Mouse (Mus musculus): ENCODE measurements around the gene Hist2h4. TPM values are rescaled to one million over a fixed set of nuclear protein-coding genes. Genes with fewer than 3 reads are reported as not detected.
"Not testable (repeated sequence)": the region's sequence is repeated elsewhere in the genome, so short reads cannot be mapped to it uniquely, and the experiment has no call there.

The Hist2h4 gene
- polyA plus RNA-seq, 1 experiment from 2014 or later, result 8.7 TPM

GRCm38 (mm10) chr3:96240799-96241197 is 22.3 kb downstream of the Hist2h4 start:
- 76% methylated on average over 9 of the region's 9 CpGs for WGBS
- peaks cover 34% of the 10 kb centered on the region for H3K4me1 ChIP-seq

DNA sequence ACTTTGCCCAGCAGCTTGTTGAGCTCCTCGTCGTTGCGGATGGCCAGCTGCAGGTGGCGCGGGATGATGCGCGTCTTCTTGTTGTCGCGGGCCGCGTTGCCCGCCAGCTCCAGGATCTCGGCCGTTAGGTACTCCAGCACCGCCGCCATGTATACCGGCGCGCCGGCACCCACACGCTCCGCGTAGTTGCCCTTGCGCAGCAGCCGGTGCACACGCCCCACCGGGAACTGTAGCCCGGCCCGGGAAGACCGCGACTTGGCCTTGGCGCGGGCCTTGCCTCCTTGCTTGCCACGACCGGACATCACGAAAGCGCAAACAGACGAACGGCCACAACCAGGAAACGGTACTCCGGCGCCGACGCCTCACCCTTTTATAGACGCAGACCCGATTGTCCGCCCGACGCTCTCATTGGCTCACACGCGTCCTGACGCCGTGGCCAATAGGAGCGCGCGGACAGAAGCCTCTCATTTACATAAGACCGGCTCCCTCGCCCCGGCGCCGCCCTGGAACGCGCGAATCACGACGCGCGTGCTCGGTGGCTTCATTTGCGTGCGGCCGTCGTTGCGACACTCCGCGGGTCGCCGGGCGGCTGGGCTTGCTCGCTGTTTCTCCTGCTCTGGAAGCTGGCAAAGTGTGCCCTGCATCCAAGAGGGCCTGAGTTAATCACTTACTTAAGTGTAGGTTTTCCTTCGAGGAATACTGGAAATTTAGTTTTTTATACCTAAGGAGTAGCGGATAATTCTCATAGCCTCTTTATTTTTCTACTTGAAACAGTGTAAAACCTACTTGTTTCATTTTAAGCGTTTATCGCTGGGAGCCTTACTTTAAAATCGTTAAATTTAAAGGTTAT is 22.9 kb downstream of the Hist2h4 start, which contains the start of gene Hist2h2aa2:
Hist2h2aa2 (minus strand) TSS at position 328 of the 850 bp plus-strand sequence.
- H3K9me3 ChIP-seq (replicated peaks); H3K27me3 ChIP-seq; H3K36me3 ChIP-seq: not testable (repeated sequence)
- 3% methylated on average over 31 of the region's 85 CpGs for WGBS
- Histone ChIP-seq H3K4me1 (peaks cover 34% of the 10 kb centered on the region), H3K9ac (peak within 1 kb of the TSS; percentile 18; the same call in 1 of the 2 replicates), H3K4me3 (replicated peaks) (peak within 1 kb of the TSS; percentile 38), H3K27ac (replicated peaks) (peak within 1 kb of the TSS; percentile 91), H3K4me2 (replicated peaks) (peak within 1 kb of the TSS; percentile 39)
- peak; percentile 89 for ATAC-seq (ENCODE audit: insufficient number of reproducible peaks, low FRiP score, low TSS enrichment, low read depth)

More at GRCm38 (mm10) chr3:96240799-96241197, 22.3 kb downstream of the Hist2h4 start:
- Histone ChIP-seq H3K27me3 (no peaks in the 10 kb centered on the region), H3K4me3 (replicated peaks) (peak overlapping the region; percentile 32), H3K9ac (peak overlapping the region; percentile 18; the same call in 1 of the 2 replicates), H3K27ac (replicated peaks) (peak overlapping the region; percentile 91), H3K9me3 (replicated peaks) (no peaks in the 10 kb centered on the region), H3K4me2 (replicated peaks) (peak overlapping the region; percentile 39), H3K36me3 (no peaks in the 10 kb centered on the region)
- ATAC-seq (ENCODE audit: insufficient number of reproducible peaks, low FRiP score, low TSS enrichment, low read depth), result no peak

DNA sequence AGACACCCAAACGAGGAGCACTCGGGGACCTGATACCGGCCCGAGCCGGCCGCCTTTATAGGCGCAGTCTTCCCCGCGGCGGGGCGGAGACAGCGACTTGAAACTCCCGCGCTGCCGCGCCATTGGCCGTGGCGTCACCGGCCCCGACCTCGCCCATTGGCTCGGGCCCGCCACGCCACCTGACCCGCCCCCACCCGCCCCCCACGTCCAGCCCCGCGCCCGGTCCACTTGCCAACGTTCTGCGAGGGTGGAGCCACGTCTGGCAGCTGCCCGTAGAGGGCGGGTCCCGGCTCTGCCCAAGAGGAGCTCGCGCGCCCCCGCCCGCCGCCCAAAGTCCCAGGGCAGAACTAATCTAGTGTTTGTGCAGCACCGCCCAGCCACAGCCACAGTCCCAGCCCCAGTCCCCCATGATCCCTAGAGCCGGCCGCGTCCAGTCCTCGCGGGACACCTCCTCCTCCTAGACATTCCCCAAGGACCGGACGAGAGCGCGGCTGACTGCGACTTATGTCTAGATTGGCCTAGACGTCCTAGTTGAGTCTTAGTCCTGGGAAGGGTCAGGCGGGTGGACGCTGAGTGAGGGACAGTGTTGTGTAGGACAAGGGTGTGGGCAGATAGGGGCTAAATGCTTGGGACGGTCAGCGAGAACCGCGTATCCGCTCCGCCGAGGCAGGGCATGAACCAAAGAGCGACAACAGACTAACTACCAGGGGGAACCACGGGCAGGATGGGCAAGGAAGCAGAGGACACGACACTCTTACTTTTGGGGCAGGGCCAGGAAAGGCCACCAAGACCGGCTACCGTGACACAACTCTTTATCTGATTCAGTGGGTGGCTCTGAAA is 23.9 kb downstream of the Hist2h4 start, which contains the start of gene Hist2h3c2:
Hist2h3c2 (minus strand) TSS at position 174 of the 840 bp plus-strand sequence.
- ATAC-seq (ENCODE audit: insufficient number of reproducible peaks, low FRiP score, low TSS enrichment, low read depth), result peak; percentile 92
- peak within 1 kb of the TSS; percentile 45 for H3K4me3 ChIP-seq (replicated peaks)
- not testable (repeated sequence) for H3K27me3 ChIP-seq; H3K36me3 ChIP-seq; H3K9me3 ChIP-seq (replicated peaks)
- H3K4me1 ChIP-seq, result peaks cover 29% of the 10 kb centered on the region
- H3K4me2 ChIP-seq (replicated peaks), result peak within 1 kb of the TSS; percentile 50
- WGBS, result 0% methylated on average over 14 of the region's 68 CpGs
- peak within 1 kb of the TSS; percentile 84 for H3K27ac ChIP-seq (replicated peaks)
- H3K9ac ChIP-seq, result peak within 1 kb of the TSS; percentile 44

DNA sequence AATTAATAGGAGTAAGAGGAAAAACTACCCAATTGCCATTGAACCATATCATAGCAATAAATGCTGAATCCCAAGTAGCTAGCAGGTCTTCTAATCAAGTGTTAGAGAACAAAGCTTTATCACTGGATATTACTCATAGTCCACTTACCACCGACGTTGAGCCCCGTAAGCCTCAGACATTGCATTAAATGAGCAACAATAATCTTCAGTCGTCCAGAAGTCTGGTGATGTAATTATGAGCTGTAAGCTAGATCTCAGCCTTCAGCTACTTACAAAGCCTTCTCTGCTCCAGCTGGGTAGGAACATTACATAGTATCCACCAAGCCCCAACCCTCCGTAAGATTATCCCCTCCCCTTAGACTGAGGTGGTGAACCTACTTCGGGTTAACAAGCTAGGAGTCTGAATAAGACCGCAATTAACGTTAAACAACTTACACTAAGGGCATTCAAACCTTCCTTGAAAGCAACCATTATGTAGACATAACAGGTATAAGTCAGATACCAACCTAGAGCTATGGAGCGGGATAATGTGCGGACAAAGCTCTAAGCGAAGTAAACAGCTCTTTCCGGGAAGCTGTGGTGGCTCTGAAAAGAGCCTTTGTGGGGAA is 25.1 kb downstream of the Hist2h4 start:
- Histone ChIP-seq H3K27ac (replicated peaks) (peak overlapping the region; percentile 80), H3K36me3 (no peaks in the 10 kb centered on the region), H3K9me3 (replicated peaks) (no peaks in the 10 kb centered on the region), H3K4me3 (replicated peaks) (peak overlapping the region; percentile 45), H3K4me2 (replicated peaks) (peak overlapping the region; percentile 50), H3K4me1 (peaks cover 25% of the 10 kb centered on the region), H3K9ac (peak overlapping the region; percentile 44), H3K27me3 (no peaks in the 10 kb centered on the region)
- no peak for ATAC-seq (ENCODE audit: insufficient number of reproducible peaks, low FRiP score, low TSS enrichment, low read depth)
- 1% methylated on average over 12 of the region's 12 CpGs for WGBS

GRCm38 (mm10) chr3:96237335-96237903 is 25.7 kb downstream of the Hist2h4 start:
- Histone ChIP-seq H3K9me3 (replicated peaks) (no peaks in the 10 kb centered on the region), H3K4me1 (peaks cover 21% of the 10 kb centered on the region), H3K27ac (replicated peaks) (peak overlapping the region; percentile 65), H3K27me3 (no peaks in the 10 kb centered on the region), H3K4me2 (replicated peaks) (peak overlapping the region; percentile 50), H3K36me3 (no peaks in the 10 kb centered on the region), H3K9ac (peak overlapping the region; percentile 44), H3K4me3 (replicated peaks) (peak overlapping the region; percentile 45)
- no peak for ATAC-seq (ENCODE audit: insufficient number of reproducible peaks, low FRiP score, low TSS enrichment, low read depth)
- 12% methylated on average over 7 of the region's 7 CpGs for WGBS

DNA sequence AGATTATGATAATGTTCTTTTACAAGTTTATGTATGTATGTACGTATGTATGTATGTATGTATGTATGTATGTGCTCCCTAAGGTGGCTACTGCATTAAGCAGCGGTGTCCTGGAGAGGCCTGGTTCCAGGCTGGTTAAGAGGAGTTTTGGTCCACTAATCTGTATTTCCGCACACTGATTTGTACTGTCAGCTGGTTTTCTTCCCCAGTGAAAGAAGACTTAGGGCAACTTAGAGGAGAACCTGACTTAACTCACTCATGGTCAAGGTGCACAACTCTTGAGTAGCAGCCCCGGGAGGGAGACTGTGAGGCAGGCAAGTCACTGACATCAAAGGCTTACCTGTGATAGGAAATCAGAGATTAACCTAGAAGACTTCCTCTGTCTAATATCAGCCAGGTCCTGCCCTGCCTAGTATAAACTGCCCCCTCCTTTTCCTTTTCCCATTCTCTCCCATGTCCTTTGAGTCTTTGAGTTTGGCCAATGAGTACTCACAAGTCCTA is 26.2 kb downstream of the Hist2h4 start:
- Histone ChIP-seq H3K9ac (peak overlapping the region; percentile 44; the same call in 1 of the 2 replicates), H3K27ac (replicated peaks) (no peak overlapping the region), H3K4me1 (peaks cover 19% of the 10 kb centered on the region), H3K4me2 (replicated peaks) (peak overlapping the region; percentile 50), H3K9me3 (replicated peaks) (no peaks in the 10 kb centered on the region), H3K27me3 (no peaks in the 10 kb centered on the region), H3K36me3 (no peaks in the 10 kb centered on the region), H3K4me3 (replicated peaks) (peak overlapping the region; percentile 45)
- ATAC-seq (ENCODE audit: insufficient number of reproducible peaks, low FRiP score, low TSS enrichment, low read depth), result no peak
- 70% methylated on average over 4 of the region's 4 CpGs for WGBS

GRCm38 (mm10) chr3:96235836-96236235 is 27.3 kb downstream of the Hist2h4 start:
- no peak overlapping the region for H3K4me3 ChIP-seq (replicated peaks)
- H3K36me3 ChIP-seq, result no peaks in the 10 kb centered on the region
- no peaks in the 10 kb centered on the region for H3K9me3 ChIP-seq (replicated peaks)
- H3K9ac ChIP-seq, result no peak overlapping the region
- no peak overlapping the region for H3K27ac ChIP-seq (replicated peaks)
- no peak for ATAC-seq (ENCODE audit: insufficient number of reproducible peaks, low FRiP score, low TSS enrichment, low read depth)
- H3K4me2 ChIP-seq (replicated peaks), result no peak overlapping the region
- no peaks in the 10 kb centered on the region for H3K27me3 ChIP-seq
- 53% methylated on average over 3 of the region's 3 CpGs for WGBS
- H3K4me1 ChIP-seq, result peaks cover 16% of the 10 kb centered on the region

DNA sequence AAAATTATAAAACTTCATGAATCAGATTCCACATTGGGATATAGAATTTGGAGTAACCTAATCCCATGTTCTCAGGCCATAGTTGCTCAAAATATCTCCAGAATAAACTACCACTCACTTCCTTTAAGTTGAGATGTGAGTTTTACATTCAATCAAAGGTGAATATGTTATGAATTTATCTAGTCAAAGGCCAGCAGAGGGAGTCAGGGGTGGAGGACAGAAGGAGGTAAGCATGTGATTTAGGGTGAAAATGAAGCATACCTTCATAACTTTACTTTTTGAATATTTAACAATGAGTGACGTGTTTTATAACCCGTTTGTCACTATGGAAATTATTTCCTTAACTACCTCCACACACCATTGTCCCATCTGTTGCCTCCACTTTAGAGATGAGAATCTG is 28.2 kb downstream of the Hist2h4 start:
- no peak overlapping the region for H3K9ac ChIP-seq
- no peak overlapping the region for H3K4me2 ChIP-seq (replicated peaks)
- ATAC-seq (ENCODE audit: insufficient number of reproducible peaks, low FRiP score, low TSS enrichment, low read depth), result no peak
- 92% methylated on average over 2 of the region's 2 CpGs for WGBS
- no peak overlapping the region for H3K27ac ChIP-seq (replicated peaks)
- no peaks in the 10 kb centered on the region for H3K36me3 ChIP-seq
- no peak overlapping the region for H3K4me3 ChIP-seq (replicated peaks)
- H3K4me1 ChIP-seq, result peaks cover 14% of the 10 kb centered on the region
- H3K9me3 ChIP-seq (replicated peaks), result no peaks in the 10 kb centered on the region
- H3K27me3 ChIP-seq, result no peaks in the 10 kb centered on the region

- Histone ChIP-seq H3K4me3 (replicated peaks) (no peak overlapping the region), H3K27ac (replicated peaks) (no peak overlapping the region), H3K27me3 (no peaks in the 10 kb centered on the region), H3K9ac (no peak overlapping the region), H3K4me2 (replicated peaks) (no peak overlapping the region), H3K4me1 (0 out of 2 replicates have a peak, but pooled peaks cover 3% of the 10 kb centered on the region), H3K36me3 (no peaks in the 10 kb centered on the region), H3K9me3 (replicated peaks) (no peaks in the 10 kb centered on the region)
- ATAC-seq (ENCODE audit: insufficient number of reproducible peaks, low FRiP score, low TSS enrichment, low read depth), result no peak
- WGBS, result 54% methylated on average over 2 of the region's 2 CpGs
Observed at GRCm38 (mm10) chr3:96231758-96232120, 31.4 kb downstream of the Hist2h4 start.

GRCm38 (mm10) chr3:96230910-96231757 is 32.0 kb downstream of the Hist2h4 start:
- no peaks in the 10 kb centered on the region for H3K36me3 ChIP-seq
- no peak overlapping the region for H3K9ac ChIP-seq
- WGBS, result 71% methylated on average over 4 of the region's 4 CpGs
- H3K27ac ChIP-seq (replicated peaks), result no peak overlapping the region
- 0 out of 2 replicates have a peak, but pooled peaks cover 4% of the 10 kb centered on the region for H3K4me1 ChIP-seq
- ATAC-seq (ENCODE audit: insufficient number of reproducible peaks, low FRiP score, low TSS enrichment, low read depth), result no peak
- H3K4me3 ChIP-seq (replicated peaks), result no peak overlapping the region
- no peaks in the 10 kb centered on the region for H3K27me3 ChIP-seq
- no peaks in the 10 kb centered on the region for H3K9me3 ChIP-seq (replicated peaks)
- no peak overlapping the region for H3K4me2 ChIP-seq (replicated peaks)
